Mouse (Mus musculus) kidney, postnatal 0 days (tissue): ENCODE data around the gene Rcbtb2. TPM values are rescaled to one million over a fixed set of nuclear protein-coding genes. Genes with fewer than 3 reads are reported as not detected.

ENCODE experiments used
- ATAC-seq: fragments of 200-750 bp; cut with Nextera tagmentation; replicated peaks from 2 replicates; pipeline ENCODE4 v1.8.0; 2017; ENCODE audit warnings: low read depth, moderate number of reproducible peaks, moderate TSS enrichment, moderate library complexity; ENCODE audit not compliant: low FRiP score
- DNase-seq: peaks from one replicate; pipeline ENCODE4 v3.0.0-alpha.2; 2016; ENCODE audit warnings: low spot score
- H3K27ac ChIP-seq: fragments of 300-500 bp; sonication (generic); 2 replicates; pipeline ENCODE4 v1.5.1; 2014; ENCODE audit warnings: mild to moderate bottlenecking
- H3K27me3 ChIP-seq: fragments of 300-500 bp; sonication (generic); 2 replicates; pipeline ENCODE4 v1.6.1; 2014; ENCODE audit warnings: low read length, mixed read lengths; ENCODE audit not compliant: insufficient read depth
- H3K36me3 ChIP-seq: fragments of 300-500 bp; sonication (generic); 2 replicates; pipeline ENCODE4 v1.6.1; 2014; ENCODE audit warnings: low read length, mixed read lengths; ENCODE audit not compliant: insufficient read depth
- H3K4me1 ChIP-seq: fragments of 300-500 bp; sonication (generic); replicated peaks from 2 replicates; pipeline ENCODE4 v1.6.1; 2014; ENCODE audit warnings: antibody characterized with exemption, low read length, mixed read lengths; ENCODE audit not compliant: insufficient read depth
- H3K4me2 ChIP-seq: fragments of 300-500 bp; sonication (generic); 2 replicates; pipeline ENCODE4 v1.6.1; 2014; ENCODE audit warnings: mild to moderate bottlenecking, low read length, moderate library complexity, mixed read lengths
- H3K4me3 ChIP-seq: fragments of 300-500 bp; sonication (generic); replicated peaks from 2 replicates; pipeline ENCODE4 v1.5.1; 2014; ENCODE audit warnings: low read depth, low read length
- H3K9ac ChIP-seq: fragments of 300-500 bp; sonication (generic); 2 replicates; pipeline ENCODE4 v1.6.1; 2014; ENCODE audit warnings: low read depth, low read length
- H3K9me3 ChIP-seq: fragments of 300-500 bp; sonication (generic); replicated peaks from 2 replicates; pipeline ENCODE4 v1.6.1; 2016; ENCODE audit warnings: low read length, inconsistent platforms, mixed read lengths
- CTCF ChIP-seq: IDR thresholded peaks from 2 replicates; pipeline ENCODE4 v1.5.1; 2016; ENCODE audit warnings: antibody characterized with exemption, low read depth, mild to moderate bottlenecking, moderate library complexity
- WGBS: fragments of 180-500 bp; shearing (Covaris S2); extraction: QIAGEN DNeasy Blood & Tissue Kit; methylation state at CpG from one replicate; pipeline ENCODE4 v1.1.7; 2014; 5-methylcytosine and 5-hydroxymethylcytosine counted together
- polyA plus RNA-seq: library from polyadenylated mRNA; unstranded; fragments of >200 nt; fragmentation: Nextera tagmentation; extraction: Ambion mirVana; gene quantifications from 2 replicates; pipeline ENCODE4 v1.2.1, GENCODE M21; 2015

Rcbtb2 gene
- polyA plus RNA-seq, 1 experiment from 2014 or later: 87.4 TPM

DNA sequence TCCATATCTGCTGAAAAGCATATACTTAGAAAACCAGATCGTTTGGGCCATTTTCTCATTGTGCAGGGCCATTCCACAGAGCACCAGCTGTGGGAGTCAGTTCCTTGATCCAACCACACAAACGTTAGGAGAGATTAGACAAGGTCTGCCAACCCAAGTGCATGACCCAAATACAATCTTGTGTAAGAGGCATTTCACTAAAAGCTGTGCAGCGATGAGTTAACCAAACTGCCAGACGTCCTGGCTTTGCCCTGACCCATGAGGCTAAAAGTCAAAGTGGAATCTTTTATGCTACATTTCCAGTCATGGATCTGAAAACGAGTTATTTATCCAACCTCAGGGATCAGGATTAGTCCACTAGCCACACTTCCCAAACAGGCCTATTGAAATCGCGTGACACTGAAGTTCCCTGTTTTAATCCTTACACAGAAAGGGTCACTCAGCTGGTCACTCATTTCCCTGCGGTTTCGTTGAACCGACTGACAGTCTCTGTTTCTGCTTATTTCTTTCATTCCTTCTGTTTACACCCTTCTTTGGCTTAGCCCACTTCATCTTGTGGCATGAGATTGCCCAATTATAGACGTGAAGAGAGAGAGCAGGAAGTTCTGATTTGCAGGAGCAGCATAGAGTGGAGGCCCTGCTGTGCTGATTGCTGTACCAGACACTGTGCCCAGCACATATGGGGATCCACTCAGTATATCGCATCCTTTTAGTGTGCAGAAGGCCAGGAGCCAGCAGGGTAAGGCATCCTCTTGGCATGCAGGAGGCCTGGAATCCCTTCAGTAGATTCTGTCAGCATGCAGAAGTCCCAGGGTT is 49.6 kb downstream of the Rcbtb2 start:
- Histone ChIP-seq H3K4me3 (no peak overlapping the region), H3K4me1 (no peaks in the 10 kb centered on the region), H3K9me3 (no peaks in the 10 kb centered on the region), H3K36me3 (peaks cover 47% of the 10 kb centered on the region), H3K4me2 (no peak overlapping the region), H3K27me3 (no peaks in the 10 kb centered on the region), H3K27ac (no peak overlapping the region), H3K9ac (no peak overlapping the region)
- DNase-seq (no peak), ATAC-seq (no peak)
- 78% methylated on average over 12 of the region's 12 CpGs for WGBS
- TF ChIP-seq CTCF: no peak

- DNase-seq: no peak
Measured at GRCm38 (mm10) chr14:73173662-73174061, 50.8 kb downstream of the Rcbtb2 start.

DNA sequence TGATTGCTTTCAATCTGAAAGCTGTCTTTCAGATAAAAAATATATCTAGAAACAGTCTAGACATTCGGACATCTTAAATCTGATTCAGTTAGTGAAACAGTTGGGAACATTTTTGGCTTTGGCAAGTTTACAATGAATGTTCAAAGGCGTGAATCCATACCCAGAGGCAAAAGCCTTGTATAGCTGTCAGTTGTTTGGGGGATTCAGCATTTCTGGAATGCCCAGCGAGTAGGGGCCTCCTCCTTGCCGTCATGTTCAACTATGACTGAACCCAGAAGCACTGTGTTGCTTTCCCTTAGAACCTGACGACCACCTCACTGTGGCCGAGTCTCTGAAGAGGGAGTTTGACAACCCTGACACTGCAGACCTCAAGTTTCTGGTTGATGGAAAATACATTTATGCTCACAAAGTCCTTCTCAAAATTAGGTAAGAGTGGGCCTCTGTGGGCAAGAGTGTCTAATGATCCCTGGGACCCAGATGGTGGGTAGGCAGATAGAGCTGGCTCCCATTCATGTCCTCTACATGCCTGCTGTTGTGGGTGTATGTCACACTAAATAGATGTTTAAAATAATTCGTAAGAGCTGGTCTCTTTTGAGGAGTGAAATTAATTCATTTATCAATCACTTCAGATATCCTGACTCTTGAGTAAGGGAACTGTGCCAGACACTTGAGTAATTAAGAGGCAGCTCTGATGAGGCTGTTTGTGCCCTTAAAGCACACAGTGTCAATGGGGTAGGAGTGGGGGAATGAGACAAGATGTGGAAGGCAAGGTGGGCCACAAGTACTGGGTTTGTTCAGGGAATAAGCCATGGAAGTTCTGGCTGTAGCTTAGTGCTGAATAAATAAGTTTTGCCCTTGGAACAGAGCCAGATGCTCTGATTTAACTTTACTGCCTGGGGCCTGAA is 51.5 kb downstream of the Rcbtb2 start:
- H3K9ac ChIP-seq: no peak overlapping the region
- TF ChIP-seq CTCF: no peak
- no peak overlapping the region for H3K27ac ChIP-seq
- H3K9me3 ChIP-seq: no peaks in the 10 kb centered on the region
- H3K4me3 ChIP-seq: no peak overlapping the region
- H3K27me3 ChIP-seq: no peaks in the 10 kb centered on the region
- ATAC-seq (no peak), DNase-seq (no peak)
- H3K4me1 ChIP-seq: no peaks in the 10 kb centered on the region
- H3K4me2 ChIP-seq: no peak overlapping the region
- peaks cover 57% of the 10 kb centered on the region for H3K36me3 ChIP-seq
- WGBS: 75% methylated on average over 7 of the region's 7 CpGs

More at GRCm38 (mm10) chr14:73173662-73174061, 50.8 kb downstream of the Rcbtb2 start:
- H3K4me3 ChIP-seq: no peak overlapping the region
- no peak overlapping the region for H3K27ac ChIP-seq
- no peaks in the 10 kb centered on the region for H3K9me3 ChIP-seq
- peaks cover 56% of the 10 kb centered on the region for H3K36me3 ChIP-seq
- H3K4me1 ChIP-seq: no peaks in the 10 kb centered on the region
- H3K9ac ChIP-seq: no peak overlapping the region
- WGBS: 87% methylated on average over 11 of the region's 11 CpGs
- no peak overlapping the region for H3K4me2 ChIP-seq
- no peak for TF ChIP-seq CTCF
- no peak for ATAC-seq
- no peaks in the 10 kb centered on the region for H3K27me3 ChIP-seq

GRCm38 (mm10) chr14:73175031-73175430 is 52.2 kb downstream of the Rcbtb2 start:
- Histone ChIP-seq H3K27ac (no peak overlapping the region), H3K4me3 (no peak overlapping the region), H3K36me3 (peaks cover 57% of the 10 kb centered on the region), H3K9ac (no peak overlapping the region), H3K4me2 (no peak overlapping the region), H3K9me3 (no peaks in the 10 kb centered on the region), H3K27me3 (no peaks in the 10 kb centered on the region), H3K4me1 (no peaks in the 10 kb centered on the region)
- ATAC-seq (no peak), DNase-seq (no peak)
- no peak for TF ChIP-seq CTCF
- WGBS: 100% methylated on average over 1 of the region's 1 CpGs

DNA sequence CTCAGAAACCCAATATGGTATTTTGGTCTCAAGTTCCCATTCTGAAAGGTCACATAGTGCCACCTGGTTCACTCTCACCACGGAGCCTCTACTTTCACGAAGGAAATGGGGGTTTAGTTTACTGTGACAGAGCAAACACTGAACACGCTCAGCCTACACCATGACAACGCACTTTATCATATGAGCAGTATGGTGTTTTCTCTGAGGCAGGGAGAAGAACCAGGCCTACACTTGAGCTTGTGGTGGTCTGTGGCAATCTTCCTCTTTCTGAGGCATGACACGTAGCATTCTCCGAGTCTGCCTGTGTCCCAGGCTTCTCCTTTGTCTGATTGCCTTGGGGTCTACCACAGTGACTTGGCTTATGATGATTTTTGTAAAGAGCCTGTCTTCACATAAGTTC is 53.0 kb downstream of the Rcbtb2 start:
- Histone ChIP-seq H3K27ac (no peak overlapping the region), H3K4me3 (no peak overlapping the region), H3K9me3 (no peaks in the 10 kb centered on the region), H3K36me3 (peaks cover 56% of the 10 kb centered on the region), H3K4me2 (no peak overlapping the region), H3K9ac (no peak overlapping the region), H3K4me1 (no peaks in the 10 kb centered on the region), H3K27me3 (no peaks in the 10 kb centered on the region)
- 58% methylated on average over 6 of the region's 6 CpGs for WGBS
- no peak for ATAC-seq
- no peak for TF ChIP-seq CTCF
- no peak for DNase-seq

DNA sequence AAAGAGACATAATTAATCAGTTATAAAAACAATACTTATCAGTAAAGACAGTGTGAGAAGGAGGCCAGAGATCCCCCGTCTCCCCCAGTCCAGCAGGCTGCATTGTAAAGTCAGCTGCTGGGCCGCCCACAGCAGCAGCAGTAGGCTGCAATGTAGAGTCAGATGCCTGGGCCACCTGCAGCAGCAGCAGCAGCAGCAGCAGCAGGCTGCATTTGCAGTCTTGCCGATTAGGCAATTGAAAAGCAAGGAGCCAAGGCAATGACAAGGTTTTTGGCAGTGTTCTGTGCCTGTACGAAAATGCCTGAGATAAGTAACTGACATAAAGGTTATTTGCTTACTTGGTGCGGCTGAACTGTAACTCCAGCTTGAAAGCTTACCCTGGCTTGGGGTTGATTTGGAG is 53.4 kb downstream of the Rcbtb2 start:
- Histone ChIP-seq H3K4me1 (no peaks in the 10 kb centered on the region), H3K27me3 (no peaks in the 10 kb centered on the region), H3K9me3 (no peaks in the 10 kb centered on the region), H3K4me2 (no peak overlapping the region), H3K9ac (no peak overlapping the region), H3K27ac (no peak overlapping the region), H3K4me3 (no peak overlapping the region), H3K36me3 (peaks cover 51% of the 10 kb centered on the region)
- ATAC-seq (no peak), DNase-seq (no peak)
- TF ChIP-seq CTCF: no peak
- WGBS: 81% methylated on average over 5 of the region's 5 CpGs
